Mouse (Mus musculus) embryonic facial prominence, embryonic 15.5 days (tissue): ENCODE data around the gene Avil. TPM values are rescaled to one million over a fixed set of nuclear protein-coding genes. Genes with fewer than 3 reads are reported as not detected.

Experiments
- microRNA counts: library from miRNA; unstranded; fragments of <30 nt; microRNA quantifications from one replicate; lab custom pipeline; 2016
- microRNA-seq: library from miRNA; unstranded; fragments of <30 nt; microRNA quantifications from one replicate; pipeline ENCODE4, GENCODE M21; 2016; ENCODE audit warnings: borderline number of aligned reads
- polyA plus RNA-seq: library from polyadenylated mRNA; unstranded; fragments of >200 nt; fragmentation: Nextera tagmentation; extraction: Ambion mirVana; gene quantifications from 2 replicates; pipeline ENCODE4 v1.2.1, GENCODE M21; 2015

Gene Avil
- polyA plus RNA-seq, 1 experiment from 2014 or later: 1.8 TPM

MicroRNA genes within 50 kb of the gene (microRNA counts, 519-probe panel; counts per million panel counts)
- microRNA mmu-miR-26a (lab: Ali Mortazavi, UCI) (2,558 counts per million, percentile 59 among the panel's probes with 10 or more counts), microRNA mmu-miR-546 (lab: Ali Mortazavi, UCI) (not detected)

Small RNA genes within 50 kb of the gene (microRNA-seq; reads per million reads assigned to microRNA genes)
- gene Mir26a-2: 41.6 reads per million, percentile 43 among the genes with 10 or more reads in this experiment
- gene Mir546: not detected

Other genes with a start within 250 kb of the Avil start
- gene Atp23, start 99.4 kb upstream of the Avil start, polyA plus RNA-seq: 16.0 and 16.5 TPM in 2 replicates
- 92.5 and 93.9 TPM in 2 replicates for gene Ctdsp2, start 22.0 kb upstream of the Avil start, polyA plus RNA-seq
- 68.8 and 75.4 TPM in 2 replicates for gene Tsfm, start 30.1 kb downstream of the Avil start, polyA plus RNA-seq
- gene Mettl1, start 40.7 kb downstream of the Avil start, polyA plus RNA-seq: 55.2 and 61.7 TPM in 2 replicates
- gene Eef1akmt3, start 40.8 kb downstream of the Avil start, polyA plus RNA-seq: 1.3 TPM in 2 replicates
- 0.13 and 0.41 TPM in 2 replicates for gene Cyp27b1, start 47.5 kb downstream of the Avil start, polyA plus RNA-seq
- 1.8 and 2.4 TPM in 2 replicates for gene March9, start 59.5 kb downstream of the Avil start, polyA plus RNA-seq
- gene Cdk4, start 62.8 kb downstream of the Avil start, polyA plus RNA-seq: 1,372 and 1,398 TPM in 2 replicates
- 175 and 177 TPM in 2 replicates for gene Tspan31, start 69.6 kb downstream of the Avil start, polyA plus RNA-seq
- gene Agap2, start 74.6 kb downstream of the Avil start, polyA plus RNA-seq: 0.45 and 0.49 TPM in 2 replicates
- 101 TPM in 2 replicates for gene Os9, start 120.4 kb downstream of the Avil start, polyA plus RNA-seq
- gene B4galnt1, start 164.5 kb downstream of the Avil start, polyA plus RNA-seq: 11.0 and 12.7 TPM in 2 replicates
- 1.6 and 1.9 TPM in 2 replicates for gene Slc26a10, start 179.9 kb downstream of the Avil start, polyA plus RNA-seq
- gene Arhgef25, start 189.4 kb downstream of the Avil start, polyA plus RNA-seq: 116 TPM in 2 replicates
- 152 and 179 TPM in 2 replicates for gene Dtx3, start 195.0 kb downstream of the Avil start, polyA plus RNA-seq
- gene Pip4k2c, start 210.9 kb downstream of the Avil start, polyA plus RNA-seq: 31.0 and 31.3 TPM in 2 replicates